Mouse (Mus musculus): Measurements from ENCODE around the gene Mrpl36.

GRCm38 (mm10) chr13:73291102-73291501, 37.2 kb upstream of the Mrpl36 start:
- TF ChIP-seq TCF12 (IDR thresholded peaks at IDR 0.05; ENCODE audit: insufficient read depth, poor library complexity, severe bottlenecking) (no peak), USF1 (IDR thresholded peaks at IDR 0.05; ENCODE audit: low read depth) (no peak), POLR2A (IDR thresholded peaks at IDR 0.05; ENCODE audit: insufficient read length, low read depth) (no peak), MYOG (IDR thresholded peaks at IDR 0.05; ENCODE audit: control insufficient read depth in 1 of 3, insufficient read depth in 1 of 3, insufficient read length in 2 of 3, low read depth in 2 of 3) (no peak)
